ENCODE assay signal across 1 mouse cellular context in the genomic region with DNA sequence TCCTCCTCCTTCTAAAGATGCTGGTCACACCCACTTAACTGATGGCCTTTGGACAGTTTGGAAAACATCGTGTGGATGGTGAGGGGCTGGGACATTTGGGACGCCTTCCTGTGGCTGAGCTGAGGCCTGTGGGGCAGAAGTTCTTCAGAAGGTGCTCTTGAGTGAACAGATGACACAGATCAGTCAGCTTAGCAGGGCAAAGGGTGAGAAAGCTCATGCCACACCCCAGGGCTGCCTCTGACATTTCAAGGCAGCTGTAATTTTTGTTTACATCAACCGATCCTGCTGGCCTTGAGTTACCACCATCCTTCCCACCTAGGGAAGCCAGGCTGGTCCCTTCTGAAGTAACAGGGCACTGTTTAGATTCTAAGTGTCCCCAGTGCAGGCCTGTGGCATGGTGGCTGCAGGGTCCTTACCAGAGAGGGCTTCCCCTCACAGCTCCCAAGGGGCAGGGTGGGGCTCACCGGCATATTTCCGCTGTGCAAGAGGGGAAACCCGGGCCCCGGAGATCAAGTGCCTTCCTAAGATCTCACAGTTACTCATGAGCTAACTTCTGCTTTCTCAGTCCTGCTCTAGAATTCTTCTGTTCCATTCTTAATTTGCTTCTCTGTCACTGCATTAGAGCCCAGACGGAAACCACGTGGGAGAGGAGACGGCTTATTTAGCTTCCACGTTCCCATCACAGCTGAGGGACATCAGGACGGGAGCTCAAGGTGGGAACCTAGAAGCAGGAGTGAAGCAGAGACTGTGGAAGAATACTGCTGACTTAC.
TF ChIP-seq lines count a peak whose summit lies in the region.

No protein-coding gene starts in this region.

TF ChIP-seq in CH12.LX, 34 proteins besides CTCF, POLR2A, EP300 and RAD21 (continued from another document):
- TF ChIP-seq KAT2A (IDR thresholded peaks at IDR 0.05; ENCODE audit: insufficient replicate concordance, low read length) (peak; percentile 76), ZNF384 (IDR thresholded peaks at IDR 0.05; ENCODE audit: low read depth, low read length) (no peak; the same call in 1 of the 2 replicates), CHD2 (IDR thresholded peaks at IDR 0.05; ENCODE audit: low read length) (peak; percentile 86), ZC3H11A (IDR thresholded peaks at IDR 0.05; ENCODE audit: low read depth, low read length) (no peak), NRF1 (IDR thresholded peaks at IDR 0.05; ENCODE audit: low read depth, low read length) (peak; percentile 34; the same call in 1 of the 2 replicates), ELF1 (IDR thresholded peaks at IDR 0.05; ENCODE audit: low read depth, low read length) (peak; percentile 64), JUN (IDR thresholded peaks at IDR 0.05; ENCODE audit: insufficient read depth, low read depth, low read length) (no peak), USF2 (conservative IDR thresholded peaks at IDR 0.05; ENCODE audit: low read depth, low read length) (peak; percentile 60), NELFE (IDR thresholded peaks at IDR 0.05; ENCODE audit: low read depth, low read length) (peak; percentile 81), MYC (IDR thresholded peaks at IDR 0.05; ENCODE audit: low read depth, low read length) (peak; percentile 98), TBP (conservative IDR thresholded peaks at IDR 0.05; ENCODE audit: low read depth, low read length) (peak; percentile 91), MEF2A (IDR thresholded peaks at IDR 0.05; ENCODE audit: borderline replicate concordance, low read depth, low read length) (peak; percentile 89), MAX (IDR thresholded peaks at IDR 0.05; ENCODE audit: low read length) (peak; percentile 98), JUND (conservative IDR thresholded peaks at IDR 0.05; ENCODE audit: low read depth, low read length) (0 out of 2 replicates have a peak, but pooled peaks have one; percentile 25), RCOR1 (conservative IDR thresholded peaks at IDR 0.05; ENCODE audit: low read depth, low read length) (peak; percentile 77; the same call in 1 of the 2 replicates), TCF12 (IDR thresholded peaks at IDR 0.05; ENCODE audit: low read depth, low read length) (peak; percentile 82), SMC3 (IDR thresholded peaks at IDR 0.05; ENCODE audit: low read depth, low read length) (peak; percentile 22; the same call in 1 of the 2 replicates)
